Mouse (Mus musculus): ENCODE measurements around the gene Rnaset2b. TPM values are rescaled to one million over a fixed set of nuclear protein-coding genes. Genes with fewer than 3 reads are reported as not detected.

Gene Rnaset2b
- 1,000 to 10,000 TPM; 1,040 to 1,460 TPM for polyA plus RNA-seq (2017; shearing (Covaris generic))

GRCm38 (mm10) chr17:6970334-6970733 is at the start of gene Rnaset2b:
Gene Rnaset2b (plus strand): TSS chr17:6970634.

GRCm38 (mm10) chr17:6947984-6948768 is 22.3 kb upstream of the Rnaset2b start, which contains the start of gene Rsph3b:
Gene Rsph3b (minus strand): TSS chr17:6948682.

GRCm38 (mm10) chr17:6960776-6961175 is 9.7 kb upstream of the Rnaset2b start, which contains the start of gene Tagap1:
Gene Tagap1 (minus strand): TSS chr17:6961156.

GRCm38 (mm10) chr17:6978287-6979248 is 8.1 kb downstream of the Rnaset2b start, which contains the start of gene Gm49721:
Gene Gm49721 (plus strand): TSS chr17:6978904.

GRCm38 (mm10) chr17:7025257-7025656 is 54.8 kb downstream of the Rnaset2b start, which contains the start of gene Gm1604a:
Gene Gm1604a (plus strand): TSS chr17:7025568.

Other genes with a start within 250 kb of the Rnaset2b start
- 100 to 1,000 TPM; 209 to 289 TPM for gene Ezr, start 187.8 kb upstream of the Rnaset2b start, polyA plus RNA-seq (2017; shearing (Covaris generic))
- 10 to 100 TPM; 26.6 to 35.1 TPM for gene Rsph3b, start 22.0 kb upstream of the Rnaset2b start, polyA plus RNA-seq (2017; shearing (Covaris generic))
- 10 to 100 TPM; 32.6 to 33.5 TPM for gene Tagap1, start 9.5 kb upstream of the Rnaset2b start, polyA plus RNA-seq (2017; shearing (Covaris generic))
- under 1 TPM; 0.53 to 0.93 TPM for gene Gm49721, start 8.3 kb downstream of the Rnaset2b start, polyA plus RNA-seq (2017; shearing (Covaris generic))
- not detected for gene Gm1604a, start 54.9 kb downstream of the Rnaset2b start, polyA plus RNA-seq (2017; shearing (Covaris generic))
- 1 to 10 TPM in 1 of 2 experiments, under 1 TPM in 1; 0.61 to 1.9 TPM for gene Rps6ka2, start 199.5 kb downstream of the Rnaset2b start, polyA plus RNA-seq (2017; shearing (Covaris generic))